Mouse (Mus musculus) E14TG2a.4 (cell line): ENCODE measurements around the gene A430033K04Rik.

ENCODE experiments used
- CTCF ChIP-seq: conservative IDR thresholded peaks from 2 replicates; pipeline ENCODE4 v1.5.1; 2014; ENCODE audit warnings: low read length
- POU5F1 ChIP-seq: IDR thresholded peaks from 2 replicates; pipeline ENCODE4 v1.6.1; 2014; ENCODE audit warnings: low read length, borderline replicate concordance

DNA sequence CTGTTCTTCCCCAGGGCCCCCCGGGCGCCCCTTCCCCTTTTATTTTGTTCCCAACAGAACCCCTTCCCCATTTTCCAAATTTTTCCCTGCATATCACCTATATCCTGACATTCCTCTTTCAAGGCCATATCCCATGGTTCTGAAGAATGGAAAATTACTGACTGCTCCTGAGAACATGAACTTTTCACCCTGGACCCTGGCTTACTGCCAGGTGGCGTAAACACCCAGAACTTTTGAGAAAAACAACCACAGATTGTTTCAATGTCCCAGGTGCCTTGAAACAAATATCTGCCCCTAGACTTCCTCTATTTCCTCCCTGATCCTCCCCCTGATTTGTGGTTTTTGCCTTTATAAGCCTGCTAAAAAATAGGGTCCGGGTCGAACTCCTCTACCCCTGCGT lies 35.3 kb upstream of the A430033K04Rik start:
- TF ChIP-seq CTCF (no peak), POU5F1 (no peak)
